Mouse (Mus musculus) midbrain, embryonic 10.5 days (tissue): ENCODE results near the gene Nuak1. TPM values are rescaled to one million over a fixed set of nuclear protein-coding genes. Genes with fewer than 3 reads are reported as not detected.

Experiments used
- DNase-seq: peaks from one replicate; pipeline ENCODE4 v3.0.0-alpha.2; 2017; ENCODE audit warnings: low spot score
- H3K27ac ChIP-seq: fragments of 300-500 bp; sonication (generic); replicated peaks from 2 replicates; pipeline ENCODE4 v1.5.1; 2016; ENCODE audit warnings: mild to moderate bottlenecking
- H3K27me3 ChIP-seq: fragments of 300-500 bp; sonication (generic); 2 replicates; pipeline ENCODE4 v1.6.1; 2016; ENCODE audit warnings: low read depth, mild to moderate bottlenecking; ENCODE audit not compliant: poor library complexity, severe bottlenecking
- H3K36me3 ChIP-seq: fragments of 300-500 bp; sonication (generic); 2 replicates; pipeline ENCODE4 v1.6.1; 2016; ENCODE audit warnings: mild to moderate bottlenecking, moderate library complexity
- H3K4me1 ChIP-seq: fragments of 300-500 bp; sonication (generic); 2 replicates; pipeline ENCODE4 v1.6.1; 2016
- H3K4me3 ChIP-seq: fragments of 300-500 bp; sonication (generic); 2 replicates; pipeline ENCODE4 v1.5.1; 2016; ENCODE audit warnings: mild to moderate bottlenecking, moderate library complexity
- H3K9me3 ChIP-seq: fragments of 300-500 bp; sonication (generic); replicated peaks from 2 replicates; pipeline ENCODE4 v1.6.1; 2016; ENCODE audit warnings: mild to moderate bottlenecking
- WGBS: fragments of 180-500 bp; shearing (Covaris S2); methylation state at CpG from one replicate; pipeline ENCODE4 v1.1.7; 2016; 5-methylcytosine and 5-hydroxymethylcytosine counted together
- polyA plus RNA-seq: library from polyadenylated mRNA; unstranded; fragments of >200 nt; fragmentation: Nextera tagmentation; extraction: Ambion mirVana; gene quantifications from 2 replicates; pipeline ENCODE4 v1.2.1, GENCODE M21; 2016

Nuak1 gene
- polyA plus RNA-seq, 1 experiment from 2014 or later, result 4.0 TPM

GRCm38 (mm10) chr10:84368185-84368584, 72.2 kb downstream of the Nuak1 start:
- H3K4me1 ChIP-seq, result peaks cover 20% of the 10 kb centered on the region
- DNase-seq, result no peak
- no peaks in the 10 kb centered on the region for H3K27me3 ChIP-seq
- 95% methylated on average over 3 of the region's 3 CpGs for WGBS
- no peak overlapping the region for H3K4me3 ChIP-seq
- peaks cover 23% of the 10 kb centered on the region for H3K36me3 ChIP-seq
- no peak overlapping the region for H3K27ac ChIP-seq
- H3K9me3 ChIP-seq, result no peaks in the 10 kb centered on the region; the same call in 1 of the 2 replicates

DNA sequence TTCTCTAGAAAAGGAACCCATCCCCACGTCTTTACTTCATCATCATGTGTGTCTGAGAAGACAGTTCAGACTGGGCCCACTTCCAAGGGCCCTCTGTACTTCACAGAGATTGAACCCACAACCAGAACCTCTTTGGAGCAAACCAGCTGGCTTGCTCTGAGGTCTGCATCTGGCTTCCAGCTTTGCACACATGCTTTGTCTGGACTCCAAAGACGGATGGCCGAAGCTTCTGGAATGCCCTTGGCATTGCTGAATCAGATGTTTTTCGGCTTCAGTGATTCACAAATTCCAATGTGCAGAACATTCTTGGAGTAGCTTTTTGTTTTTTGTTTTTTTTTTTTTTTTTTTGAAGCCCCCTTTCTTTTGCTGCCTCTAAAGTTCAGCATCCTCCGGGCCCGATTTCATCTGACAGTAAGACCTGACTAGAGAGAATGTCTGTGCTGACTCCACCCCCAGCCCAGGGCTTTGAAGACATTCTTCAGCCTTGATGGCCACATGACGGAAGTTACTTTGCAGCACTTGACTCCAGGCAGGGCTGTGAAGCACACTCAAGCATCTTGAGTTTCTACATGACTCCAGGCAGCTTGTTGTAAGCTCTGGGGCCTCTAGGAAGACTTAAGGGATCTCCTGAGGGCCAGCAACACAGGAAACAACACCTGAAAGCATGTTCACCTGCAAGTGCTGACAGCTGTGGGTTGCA, 75.1 kb downstream of the Nuak1 start:
- Histone ChIP-seq H3K4me3 (no peak overlapping the region), H3K27ac (no peak overlapping the region), H3K9me3 (no peaks in the 10 kb centered on the region; the same call in 1 of the 2 replicates), H3K4me1 (no peaks in the 10 kb centered on the region), H3K27me3 (no peaks in the 10 kb centered on the region), H3K36me3 (peaks cover 9% of the 10 kb centered on the region)
- WGBS, result 88% methylated on average over 7 of the region's 7 CpGs
- no peak for DNase-seq

DNA sequence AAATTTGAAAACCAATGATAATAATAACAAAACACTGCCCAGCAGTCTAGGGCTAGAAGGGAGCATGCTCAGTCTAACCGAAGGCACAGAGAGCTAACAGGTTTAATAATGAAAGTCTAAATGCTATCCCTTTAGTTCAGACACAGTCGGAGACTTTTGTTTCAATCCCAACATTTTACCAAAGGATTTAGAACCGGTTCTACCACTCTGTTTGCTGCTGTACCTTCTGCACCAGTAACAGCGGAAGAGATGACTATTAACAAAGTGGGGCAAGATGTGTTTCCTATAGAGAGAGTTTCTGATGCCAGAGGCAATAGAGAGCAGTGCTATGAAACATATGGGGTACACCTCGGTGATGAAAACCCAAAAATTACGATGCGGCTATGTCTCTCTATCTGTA, 76.6 kb downstream of the Nuak1 start:
- DNase-seq, result no peak
- Histone ChIP-seq H3K27me3 (no peaks in the 10 kb centered on the region), H3K4me3 (no peak overlapping the region), H3K4me1 (no peaks in the 10 kb centered on the region), H3K9me3 (no peaks in the 10 kb centered on the region; the same call in 1 of the 2 replicates), H3K36me3 (no peaks in the 10 kb centered on the region), H3K27ac (no peak overlapping the region)
- WGBS, result 87% methylated on average over 7 of the region's 7 CpGs

GRCm38 (mm10) chr10:84360953-84361352, 79.4 kb downstream of the Nuak1 start:
- no peak for DNase-seq

DNA sequence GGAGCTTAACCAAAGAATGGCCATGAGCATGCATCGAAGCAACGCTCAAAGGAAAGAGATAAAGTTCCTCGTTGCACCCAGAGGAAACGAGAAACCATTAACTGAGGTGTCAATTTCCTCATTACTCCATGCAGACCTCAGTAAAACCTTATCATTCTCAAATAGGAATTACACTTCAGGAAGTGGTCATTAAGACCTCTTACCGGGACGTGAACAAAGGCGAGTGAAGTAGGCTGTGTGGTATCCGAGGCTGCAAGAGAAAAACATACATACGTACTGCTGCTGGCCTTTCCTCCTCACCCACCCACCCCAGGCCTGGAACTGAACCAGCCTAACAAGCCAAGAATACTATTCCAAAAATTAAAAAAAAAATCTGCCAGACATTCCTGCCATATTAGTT, 80.0 kb downstream of the Nuak1 start:
- WGBS, result 89% methylated on average over 9 of the region's 9 CpGs
- Histone ChIP-seq H3K27ac (no peak overlapping the region), H3K4me1 (no peaks in the 10 kb centered on the region), H3K27me3 (no peaks in the 10 kb centered on the region), H3K4me3 (no peak overlapping the region), H3K9me3 (no peaks in the 10 kb centered on the region), H3K36me3 (no peaks in the 10 kb centered on the region)
- no peak for DNase-seq

More at GRCm38 (mm10) chr10:84360953-84361352, 79.4 kb downstream of the Nuak1 start:
- H3K4me3 ChIP-seq, result no peak overlapping the region
- H3K27ac ChIP-seq, result no peak overlapping the region
- no peaks in the 10 kb centered on the region for H3K36me3 ChIP-seq
- 89% methylated on average over 4 of the region's 4 CpGs for WGBS
- H3K4me1 ChIP-seq, result no peaks in the 10 kb centered on the region
- H3K27me3 ChIP-seq, result no peaks in the 10 kb centered on the region
- no peaks in the 10 kb centered on the region for H3K9me3 ChIP-seq

- 93% methylated on average over 4 of the region's 4 CpGs for WGBS
- H3K36me3 ChIP-seq, result no peaks in the 10 kb centered on the region
These were observed 81.7 kb downstream of the Nuak1 start for GRCm38 (mm10) chr10:84358738-84359120.

GRCm38 (mm10) chr10:84357997-84358737, 82.2 kb downstream of the Nuak1 start:
- Histone ChIP-seq H3K4me1 (no peaks in the 10 kb centered on the region), H3K9me3 (no peaks in the 10 kb centered on the region), H3K4me3 (no peak overlapping the region), H3K27me3 (no peaks in the 10 kb centered on the region), H3K36me3 (no peaks in the 10 kb centered on the region), H3K27ac (no peak overlapping the region)
- WGBS, result 71% methylated on average over 4 of the region's 4 CpGs
- no peak for DNase-seq

More at GRCm38 (mm10) chr10:84358738-84359120, 81.7 kb downstream of the Nuak1 start:
- H3K9me3 ChIP-seq, result no peaks in the 10 kb centered on the region
- no peak overlapping the region for H3K27ac ChIP-seq
- H3K4me3 ChIP-seq, result no peak overlapping the region
- H3K4me1 ChIP-seq, result no peaks in the 10 kb centered on the region
- H3K27me3 ChIP-seq, result no peaks in the 10 kb centered on the region
- DNase-seq, result no peak

- no peak for DNase-seq
- Histone ChIP-seq H3K36me3 (no peaks in the 10 kb centered on the region), H3K4me1 (no peaks in the 10 kb centered on the region), H3K4me3 (no peak overlapping the region), H3K27me3 (no peaks in the 10 kb centered on the region), H3K9me3 (no peaks in the 10 kb centered on the region), H3K27ac (no peak overlapping the region)
- 88% methylated on average over 4 of the region's 4 CpGs for WGBS
These were observed 82.8 kb downstream of the Nuak1 start for GRCm38 (mm10) chr10:84357593-84357992.

DNA sequence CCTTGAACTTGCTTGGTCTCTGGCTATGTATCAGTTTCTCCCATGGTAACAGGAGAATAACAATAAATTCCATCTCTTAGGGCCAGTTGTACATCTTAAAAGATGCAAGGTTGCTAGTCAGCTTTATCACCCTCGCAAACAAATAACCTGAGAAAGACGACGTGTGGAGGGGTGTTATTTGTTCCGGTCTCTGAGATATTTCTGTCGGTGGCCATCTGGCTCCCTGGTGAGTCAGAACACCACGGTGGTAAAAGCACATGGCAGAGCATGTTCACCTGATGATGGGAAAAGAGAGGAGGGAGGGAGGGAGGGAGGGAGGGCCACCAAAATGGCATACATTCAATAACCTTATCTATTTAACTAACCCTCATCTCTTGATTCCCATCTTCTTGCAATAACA, 86.1 kb downstream of the Nuak1 start:
- Histone ChIP-seq H3K27ac (no peak overlapping the region), H3K9me3 (no peaks in the 10 kb centered on the region), H3K4me1 (no peaks in the 10 kb centered on the region), H3K27me3 (no peaks in the 10 kb centered on the region), H3K4me3 (no peak overlapping the region), H3K36me3 (no peaks in the 10 kb centered on the region)
- 82% methylated on average over 6 of the region's 6 CpGs for WGBS
- no peak for DNase-seq

GRCm38 (mm10) chr10:84345730-84346129, 94.7 kb downstream of the Nuak1 start:
- H3K9me3 ChIP-seq, result no peaks in the 10 kb centered on the region
- no peaks in the 10 kb centered on the region for H3K27me3 ChIP-seq
- no peak overlapping the region for H3K4me3 ChIP-seq
- 75% methylated on average over 5 of the region's 5 CpGs for WGBS
- H3K36me3 ChIP-seq, result no peaks in the 10 kb centered on the region
- no peaks in the 10 kb centered on the region for H3K4me1 ChIP-seq
- DNase-seq, result no peak
- H3K27ac ChIP-seq, result no peak overlapping the region

DNA sequence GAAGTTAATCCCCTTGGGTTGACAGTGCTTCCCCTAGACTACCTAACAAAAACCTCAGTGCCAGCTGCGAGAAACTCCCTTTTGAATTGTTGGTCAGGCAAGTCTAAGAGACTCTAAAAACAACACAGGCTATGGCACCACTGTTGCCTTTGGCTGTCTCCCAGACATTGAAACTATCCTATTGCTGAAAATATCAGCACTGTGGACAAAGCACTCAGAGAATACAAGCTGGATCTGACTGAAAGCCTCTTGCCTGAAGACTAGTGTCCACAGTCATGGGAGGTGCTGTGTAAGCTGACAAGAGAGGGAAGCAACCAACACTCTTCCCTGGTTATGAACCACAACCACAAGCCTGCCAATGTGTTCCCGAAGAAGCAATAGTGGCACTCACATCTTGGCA, 96.9 kb downstream of the Nuak1 start:
- WGBS, result 95% methylated on average over 2 of the region's 2 CpGs
- Histone ChIP-seq H3K27ac (no peak overlapping the region), H3K36me3 (no peaks in the 10 kb centered on the region), H3K4me3 (no peak overlapping the region), H3K9me3 (no peaks in the 10 kb centered on the region), H3K4me1 (no peaks in the 10 kb centered on the region), H3K27me3 (no peaks in the 10 kb centered on the region)
- no peak for DNase-seq

DNA sequence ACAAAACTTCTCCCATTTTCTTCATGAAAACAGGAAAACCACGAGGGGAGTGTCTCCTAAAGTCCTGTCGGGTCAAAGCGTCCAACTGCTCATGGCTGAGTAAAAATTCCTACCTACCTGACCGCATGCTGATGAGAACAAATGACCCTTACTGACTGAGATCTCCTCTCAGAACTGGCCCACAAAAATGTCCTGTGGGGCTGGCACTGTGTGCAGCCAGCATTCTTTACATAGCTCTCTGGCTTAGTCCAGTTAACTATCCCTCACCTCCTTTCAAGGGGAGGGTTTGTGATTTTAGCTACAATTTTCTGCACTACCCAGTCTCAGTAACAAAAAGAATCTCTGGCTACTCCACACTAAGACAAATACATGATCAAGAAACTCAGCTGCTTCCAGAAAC, 100.9 kb downstream of the Nuak1 start:
- no peak for DNase-seq
- Histone ChIP-seq H3K4me3 (no peak overlapping the region), H3K27ac (no peak overlapping the region), H3K36me3 (no peaks in the 10 kb centered on the region), H3K4me1 (no peaks in the 10 kb centered on the region), H3K27me3 (no peaks in the 10 kb centered on the region), H3K9me3 (no peaks in the 10 kb centered on the region)
- 78% methylated on average over 4 of the region's 4 CpGs for WGBS

DNA sequence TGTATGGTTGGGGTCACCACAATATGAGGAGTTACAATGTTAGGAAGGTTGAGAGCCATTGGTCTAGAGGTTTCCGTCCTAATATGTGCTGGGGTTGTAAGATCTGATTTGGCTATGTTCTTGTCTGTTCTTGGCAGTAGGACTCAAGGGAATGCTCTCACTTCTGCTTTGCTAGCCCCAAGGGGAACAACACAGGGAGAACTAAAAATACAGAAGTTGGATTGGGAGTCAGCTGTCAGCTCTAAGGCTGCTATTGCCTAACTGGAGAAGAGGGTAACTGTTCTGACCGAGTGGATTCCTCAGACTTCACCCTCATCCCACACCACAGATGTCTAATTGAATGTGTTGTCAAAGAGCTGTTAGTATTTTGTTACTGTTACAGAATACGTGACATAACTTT, 101.6 kb downstream of the Nuak1 start:
- H3K4me1 ChIP-seq, result no peaks in the 10 kb centered on the region
- no peaks in the 10 kb centered on the region for H3K36me3 ChIP-seq
- H3K27me3 ChIP-seq, result no peaks in the 10 kb centered on the region
- DNase-seq, result no peak
- no peaks in the 10 kb centered on the region for H3K9me3 ChIP-seq
- H3K4me3 ChIP-seq, result no peak overlapping the region
- 89% methylated on average over 3 of the region's 3 CpGs for WGBS
- no peak overlapping the region for H3K27ac ChIP-seq
